Mouse (Mus musculus) regulatory T cell (primary cell): ENCODE measurements around the gene Cep78.
"Not testable (repeated sequence)": the region's sequence is repeated elsewhere in the genome, so short reads cannot be mapped to it uniquely, and the experiment has no call there.

Experiments
- in situ Hi-C: fragments of 300-600 bp; cut with MboI, MseI; formaldehyde crosslinking; loops from one replicate; pipeline ENCODE4 v1.15.1; 2025; ENCODE audit warnings: high pct_unique_total_duplicates

Gene Cep78

DNA sequence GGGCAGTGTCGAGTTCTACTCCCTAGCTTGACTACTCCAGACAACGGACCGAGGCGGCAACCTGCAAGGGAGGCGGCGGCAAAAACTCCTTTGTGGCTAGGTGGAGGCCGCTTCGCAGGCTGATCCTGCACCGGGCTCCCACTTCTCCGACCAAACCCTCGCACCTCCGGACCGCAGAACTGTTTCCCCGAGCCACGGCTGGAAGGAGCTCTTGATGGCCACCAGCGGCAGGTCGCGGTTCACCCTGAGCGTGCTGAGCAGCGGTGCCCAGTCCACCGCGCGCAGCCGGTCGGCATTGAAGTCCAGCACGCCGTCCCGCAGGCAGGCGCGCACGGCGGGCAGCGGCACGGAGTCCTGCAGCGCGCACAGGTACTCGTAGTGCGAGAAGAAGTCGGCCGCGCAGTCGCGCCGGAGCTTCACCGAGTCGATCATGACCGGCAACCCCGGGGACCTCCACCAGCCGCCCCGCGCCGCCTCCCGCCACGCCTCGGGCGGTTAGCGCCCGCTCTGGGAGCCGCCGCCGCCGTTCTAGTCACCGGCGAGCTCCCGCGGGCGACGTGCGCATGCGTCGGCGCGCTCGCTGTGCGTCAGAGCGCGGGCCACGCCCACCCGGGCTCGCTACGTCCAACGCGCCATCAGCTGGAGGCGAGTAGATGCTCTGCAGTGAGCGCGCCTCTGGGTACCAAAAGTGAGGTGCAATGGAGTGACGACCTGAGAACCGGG lies at the start of gene Cep78:
Gene Cep78, minus strand, starts transcription at position 541 of the 723 bp plus-strand sequence.
- in situ Hi-C loops: no loop called here

DNA sequence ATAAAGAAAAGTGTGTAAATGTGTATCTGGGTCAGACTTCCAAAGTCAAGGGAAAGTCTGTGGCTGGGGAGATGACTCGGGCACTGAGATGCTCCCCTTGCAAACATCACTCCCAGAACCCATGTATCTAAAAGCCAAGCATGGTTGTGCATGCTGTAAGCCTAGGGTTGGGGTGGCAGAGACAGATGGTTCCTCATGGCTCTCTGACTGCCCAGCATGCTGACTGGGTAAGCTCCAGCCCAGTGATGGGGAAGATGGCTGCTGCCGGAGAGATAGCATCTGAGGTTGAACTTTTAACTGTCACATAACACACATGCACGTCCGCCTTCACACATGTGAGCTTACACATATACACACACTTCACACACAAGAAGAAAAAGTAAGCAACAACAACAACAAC lies 46.5 kb upstream of the Cep78 start:
- in situ Hi-C loops: no loop called here

DNA sequence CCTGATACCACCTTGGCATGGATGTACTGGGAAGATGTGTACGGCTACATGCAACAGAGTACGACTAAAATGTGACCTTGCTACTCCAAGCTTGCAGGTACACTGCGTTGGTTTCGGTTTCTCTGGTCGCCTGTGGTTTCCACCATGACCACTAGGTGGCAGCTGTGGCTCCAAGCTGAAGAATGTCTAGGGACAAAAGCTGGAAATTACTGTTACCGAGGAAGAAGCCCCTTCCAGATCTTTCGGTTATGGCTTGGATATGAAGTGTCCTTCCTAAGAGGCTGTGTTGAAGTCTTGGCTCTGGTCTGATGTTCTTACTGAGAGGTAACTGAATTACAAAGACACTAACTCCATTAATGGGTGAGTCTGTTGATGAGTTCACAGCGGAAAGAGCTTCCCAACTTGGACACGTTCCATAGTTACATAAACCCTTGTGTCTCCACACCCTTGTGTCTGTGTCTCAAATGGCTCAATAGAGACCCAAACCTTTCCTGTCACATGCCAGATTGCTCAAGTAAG lies 44.5 kb upstream of the Cep78 start:
- in situ Hi-C loops: not testable (repeated sequence)

DNA sequence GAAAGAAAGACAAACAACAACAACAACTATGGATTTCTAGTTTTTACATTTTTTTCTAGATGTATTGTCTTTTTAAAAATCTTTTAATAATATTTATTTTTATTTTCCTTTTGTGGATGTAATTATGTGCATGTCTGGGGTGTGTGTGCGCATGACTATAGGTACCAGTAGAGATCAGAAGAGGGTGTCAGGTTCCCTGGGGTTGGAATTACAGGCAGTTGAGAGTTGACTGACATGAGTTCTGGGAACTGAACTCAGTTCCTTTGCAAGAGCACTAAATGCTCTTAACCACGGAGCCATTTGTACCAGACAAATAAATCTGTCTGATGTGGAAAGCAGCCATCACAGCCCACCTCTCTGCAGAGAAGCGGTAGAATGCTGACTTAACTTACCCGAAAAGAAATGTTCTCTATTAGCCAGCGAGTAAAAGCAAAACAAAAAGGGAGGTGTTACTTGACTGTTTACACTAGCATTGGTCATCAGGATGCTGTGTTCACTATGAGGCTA lies 44.0 kb upstream of the Cep78 start:
- in situ Hi-C loops: no loop called here

DNA sequence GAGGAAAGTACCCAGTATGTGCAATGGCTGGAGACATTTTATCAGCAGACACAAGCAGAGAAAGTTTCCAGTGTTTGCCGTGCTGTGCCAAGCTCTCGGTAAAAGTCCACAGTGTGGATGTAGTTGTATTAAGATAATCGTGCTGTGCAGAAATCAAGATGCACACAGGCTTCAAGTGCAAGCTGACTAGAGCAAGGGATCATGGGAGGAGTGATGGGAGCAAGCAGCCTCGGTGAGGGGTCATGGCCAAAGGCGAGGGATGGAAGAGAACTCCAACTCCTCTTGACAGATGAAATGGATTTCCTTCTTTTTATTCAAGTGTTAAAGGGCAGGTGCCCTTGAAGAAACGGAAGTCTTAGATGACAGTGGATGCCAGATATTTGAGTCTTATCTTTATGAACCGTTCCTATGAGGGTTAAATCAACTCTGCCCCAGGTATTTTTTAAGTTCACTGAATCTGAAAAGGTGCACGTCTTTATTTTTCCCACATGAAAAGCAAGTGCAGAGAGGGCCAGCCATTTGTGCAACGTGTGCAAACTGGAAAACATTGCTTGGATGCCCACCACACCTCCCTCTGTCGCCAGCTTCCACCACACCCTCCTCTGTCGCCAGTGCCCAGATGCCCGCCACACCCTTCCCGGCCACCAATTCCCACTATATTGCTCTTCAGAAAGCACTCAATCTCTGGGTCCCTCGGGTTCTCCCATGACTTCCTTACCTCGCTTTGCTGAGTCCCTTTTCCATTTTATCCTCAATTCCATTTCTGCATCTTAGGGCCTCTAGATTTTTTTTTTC lies 43.3 kb upstream of the Cep78 start:
- in situ Hi-C loops: no loop called here

DNA sequence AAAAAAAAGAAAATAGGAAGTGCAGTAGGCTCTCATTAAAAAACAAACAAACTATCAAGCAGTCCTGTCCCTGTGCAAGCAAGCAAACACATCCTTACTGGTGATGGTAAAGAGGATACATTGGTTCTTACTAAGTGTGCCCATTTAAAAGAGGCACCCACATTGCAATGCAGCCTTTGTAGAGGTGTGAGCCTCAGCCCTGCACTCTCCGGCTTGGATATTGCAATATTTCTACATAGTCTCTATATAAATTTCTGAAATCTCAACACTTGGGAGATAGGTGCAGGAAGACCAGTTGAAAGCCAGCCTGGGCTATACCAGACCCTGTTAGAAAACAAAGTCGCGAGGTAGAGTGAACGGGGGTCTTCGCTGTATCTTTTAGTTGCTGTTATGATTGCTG lies 41.5 kb upstream of the Cep78 start:
- in situ Hi-C loops: no loop called here

DNA sequence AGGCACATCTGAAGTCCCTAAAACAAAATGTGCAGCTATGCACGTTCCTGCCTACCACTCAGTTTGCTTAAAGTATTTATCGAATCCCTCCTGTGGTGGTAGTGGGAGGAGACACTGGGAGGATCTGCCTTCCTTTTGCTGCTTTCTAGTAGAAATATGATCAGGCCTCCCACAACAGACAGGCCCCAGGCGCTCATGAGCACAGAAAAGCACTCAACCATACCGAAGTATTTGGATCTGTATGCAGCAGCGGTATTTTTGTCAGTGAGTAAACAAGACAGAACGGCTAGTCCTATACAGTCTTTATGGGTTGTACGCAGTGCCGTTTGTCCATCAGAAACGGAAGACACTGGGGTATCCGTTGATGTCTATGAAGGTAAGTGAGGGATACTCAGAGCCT lies 37.4 kb upstream of the Cep78 start:
- in situ Hi-C loops: no loop called here

DNA sequence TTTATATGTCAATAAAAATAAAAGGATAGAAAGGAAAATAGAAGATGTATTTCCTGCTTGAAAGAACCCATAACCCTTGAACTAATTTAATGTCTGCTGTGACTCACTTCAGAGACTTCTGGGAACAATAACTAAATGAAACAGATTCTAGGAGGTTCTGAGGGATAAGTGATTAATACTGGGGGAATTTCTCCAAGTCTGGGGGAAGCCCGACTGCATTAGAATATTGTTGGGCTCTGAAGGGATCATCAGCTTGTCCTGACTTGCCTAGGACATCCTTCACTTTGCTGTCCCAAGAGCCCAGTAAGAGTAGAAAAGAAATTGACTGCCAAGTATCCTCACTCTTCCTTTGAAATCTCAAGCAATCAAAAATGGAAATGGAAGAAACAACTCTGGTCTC lies 31.4 kb upstream of the Cep78 start:
- in situ Hi-C loops: no loop called here

DNA sequence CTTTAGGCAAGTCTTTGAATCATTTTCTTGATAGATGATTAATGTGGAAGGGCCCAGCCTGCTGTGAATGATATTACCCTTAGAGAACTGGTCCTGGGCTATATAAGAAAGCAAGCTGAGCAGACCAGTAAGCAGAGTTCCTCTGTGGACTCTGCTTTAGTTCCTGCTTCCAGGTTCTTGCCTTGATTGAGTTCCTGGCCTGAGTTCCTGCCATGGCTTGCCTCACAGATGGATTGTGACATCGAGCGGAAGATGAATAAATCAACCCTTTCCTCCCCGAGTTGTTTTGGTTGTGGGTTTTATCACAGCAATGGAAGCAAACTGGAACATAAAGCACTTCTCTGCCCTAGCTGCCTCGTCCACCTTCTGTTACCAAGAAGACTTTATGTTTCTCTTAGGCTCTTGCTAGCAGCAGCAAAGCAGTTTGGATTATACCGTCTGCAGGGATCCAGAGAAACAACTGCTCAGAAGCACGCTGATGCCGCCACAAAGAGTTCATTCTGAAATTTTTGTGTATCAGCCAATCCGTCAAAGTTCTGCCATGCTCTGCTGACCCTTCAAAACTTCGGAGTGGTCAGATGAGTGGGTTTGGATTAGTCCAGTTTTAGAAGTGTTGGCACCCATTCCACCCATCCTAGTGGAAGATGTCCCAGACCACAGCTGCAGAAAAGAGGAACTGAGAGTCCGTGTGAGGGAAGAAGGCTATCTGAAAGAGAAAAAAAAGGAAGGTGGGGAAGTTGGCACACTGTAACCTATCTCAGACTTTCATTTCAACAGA lies 30.6 kb upstream of the Cep78 start:
- in situ Hi-C loops: no loop called here

DNA sequence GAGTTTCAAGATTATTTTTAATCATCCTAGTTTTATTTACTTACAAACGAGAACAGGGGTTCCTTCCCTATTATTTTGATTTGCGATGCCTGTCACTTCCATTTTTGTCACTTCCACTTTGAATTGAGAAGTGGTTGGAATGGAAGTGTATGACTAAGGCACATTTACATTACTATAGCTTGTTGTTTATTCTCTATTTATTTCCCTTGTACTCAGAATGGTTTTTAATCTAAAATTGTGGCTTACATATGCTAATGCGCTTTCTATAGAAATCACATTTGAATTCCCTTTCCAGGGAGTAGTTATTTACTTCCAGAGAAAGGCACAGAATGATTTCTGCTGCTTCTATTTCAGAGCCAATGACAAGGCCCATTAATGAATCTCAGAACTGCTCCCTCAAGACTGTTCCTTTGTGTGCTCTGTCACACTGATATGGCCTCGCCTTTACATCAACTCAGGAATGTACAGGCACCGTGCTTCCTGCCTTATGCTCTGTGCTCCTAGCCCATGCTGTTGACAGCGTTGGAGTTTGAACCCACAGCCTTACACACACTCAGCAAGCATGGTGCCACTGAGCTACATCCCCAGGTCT lies 25.1 kb upstream of the Cep78 start:
- in situ Hi-C loops: no loop called here

DNA sequence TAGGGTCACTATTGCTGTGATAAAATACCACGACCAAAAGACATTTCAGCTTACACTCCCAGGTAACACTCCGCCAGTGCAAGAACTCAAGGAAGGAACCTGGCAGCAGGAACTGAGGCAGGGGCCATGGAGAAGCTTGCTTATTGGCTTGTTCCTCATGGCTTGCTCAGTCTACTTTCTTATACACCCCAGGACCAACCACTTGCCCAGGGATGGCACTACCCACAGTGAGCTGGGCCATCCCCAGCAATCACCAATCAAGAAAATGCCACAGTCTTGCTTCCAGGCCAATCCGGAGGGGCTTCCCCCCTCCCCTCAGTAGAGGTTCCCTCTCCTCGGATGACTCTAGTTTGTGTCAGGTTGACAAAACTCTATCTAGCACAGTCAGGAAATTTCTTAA lies 24.3 kb upstream of the Cep78 start:
- in situ Hi-C loops: no loop called here

DNA sequence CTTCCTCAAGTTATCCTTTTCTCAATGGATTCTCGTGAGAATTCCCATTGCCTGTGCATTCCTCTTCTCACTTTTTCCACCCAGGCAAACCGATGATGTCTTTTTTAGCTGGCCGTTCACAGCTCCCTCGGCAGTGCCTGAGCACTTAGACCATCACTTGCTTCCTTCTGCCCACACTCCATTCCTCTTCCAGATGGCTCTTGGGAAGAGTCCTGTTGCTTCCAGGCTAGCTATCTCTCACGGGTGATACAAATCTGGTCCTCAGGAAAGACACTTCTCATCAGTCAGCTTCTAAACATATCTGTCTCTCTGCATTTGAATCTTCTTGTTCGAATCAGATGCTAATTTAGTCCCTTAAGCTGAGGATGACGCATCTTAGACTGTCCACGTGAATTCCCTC lies 22.3 kb upstream of the Cep78 start:
- in situ Hi-C loops: no loop called here

DNA sequence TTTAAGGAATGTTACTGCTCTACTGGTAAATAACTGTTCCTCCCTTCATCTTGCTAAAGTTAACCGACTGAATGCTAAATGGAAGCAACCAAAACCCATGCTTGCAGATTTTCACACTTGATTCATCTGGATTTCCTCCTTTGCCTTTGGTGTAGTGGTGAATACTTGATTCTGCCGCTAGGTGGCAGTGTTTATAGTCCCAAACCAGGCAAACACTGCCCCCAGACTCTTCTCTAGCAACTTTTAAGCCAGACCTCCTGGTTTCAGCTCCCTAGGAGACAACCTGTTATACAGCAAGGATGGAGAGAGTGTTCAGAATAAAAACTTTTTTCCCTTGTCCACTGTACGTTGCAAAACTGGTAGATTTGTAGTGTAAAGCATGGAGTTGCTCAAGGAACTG lies 13.4 kb upstream of the Cep78 start:
- in situ Hi-C loops: no loop called here

DNA sequence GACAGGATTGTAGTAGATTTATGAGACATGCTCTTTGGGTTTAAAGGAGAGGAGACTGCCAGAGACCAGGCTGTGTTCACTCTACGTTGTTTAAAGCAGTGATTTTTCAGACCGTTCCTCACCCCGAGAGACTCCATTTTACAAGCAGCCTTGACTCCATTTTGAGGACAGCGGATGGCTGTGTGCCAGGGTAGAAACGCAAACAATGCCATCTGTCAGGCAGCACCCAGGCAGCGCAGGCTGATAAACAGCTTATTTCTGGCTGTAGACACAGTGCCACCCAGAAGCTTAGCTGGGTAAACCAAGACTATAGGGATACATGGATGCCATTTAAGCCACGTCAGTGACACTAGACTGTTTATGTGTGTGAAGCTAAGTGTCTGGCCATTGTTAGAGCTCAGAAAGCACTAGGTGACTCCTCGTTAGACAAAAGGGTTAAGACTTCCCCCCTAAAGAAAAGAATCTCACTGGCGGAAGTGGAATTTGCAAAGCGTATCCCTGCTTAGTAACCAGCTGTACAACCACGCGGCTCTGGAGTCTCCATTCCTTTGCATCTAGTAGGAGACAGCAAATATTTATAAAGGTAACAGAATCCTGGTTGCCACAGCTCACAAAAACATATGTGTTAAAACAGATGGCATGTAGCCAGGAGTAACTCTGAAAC lies 12.2 kb upstream of the Cep78 start:
- in situ Hi-C loops: no loop called here

DNA sequence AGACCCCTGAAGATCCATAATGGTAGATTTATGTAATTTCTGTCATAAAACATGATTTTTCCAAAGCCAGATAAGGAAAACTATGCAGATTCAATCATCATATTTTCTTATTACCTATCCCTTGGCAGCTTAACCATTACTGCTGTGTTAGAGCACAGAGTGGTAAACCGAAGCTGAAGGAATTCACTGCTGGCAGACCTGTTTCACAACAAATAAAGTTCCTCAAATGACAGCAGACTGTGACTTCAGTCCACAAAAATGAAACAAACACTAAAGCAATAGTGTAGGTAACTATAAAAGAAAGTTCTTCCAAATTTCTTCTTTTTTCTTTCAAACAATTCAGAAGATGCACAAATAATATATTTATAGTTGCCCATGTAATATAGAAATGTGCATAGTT lies 5.3 kb upstream of the Cep78 start:
- in situ Hi-C loops: no loop called here

DNA sequence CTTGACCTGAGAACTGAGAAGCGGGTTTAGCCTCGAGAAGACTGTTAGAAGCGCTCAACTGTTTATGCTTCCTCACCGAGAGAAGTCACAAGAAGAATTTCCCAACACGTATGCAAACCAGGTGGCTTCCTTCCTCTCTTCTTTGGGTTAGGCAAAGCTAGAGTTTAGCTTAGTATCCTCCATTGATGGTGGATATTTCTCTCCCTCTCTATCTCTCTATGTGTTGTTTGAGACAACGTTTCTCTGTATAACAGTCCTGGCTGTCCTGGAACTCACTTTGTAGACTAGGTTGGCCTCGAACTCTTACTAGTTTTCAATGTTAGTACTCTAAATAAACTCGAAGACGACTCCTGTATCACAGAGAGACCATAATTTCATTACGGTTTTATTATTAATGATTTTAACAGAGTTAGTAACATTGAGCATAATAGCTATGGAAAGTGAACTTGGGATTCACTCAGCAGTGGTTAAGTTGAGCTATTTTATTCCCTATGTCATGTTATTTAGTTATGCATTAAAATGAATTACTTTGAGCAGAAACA lies 454 bp upstream of the Cep78 start:
- in situ Hi-C loops: no loop called here

DNA sequence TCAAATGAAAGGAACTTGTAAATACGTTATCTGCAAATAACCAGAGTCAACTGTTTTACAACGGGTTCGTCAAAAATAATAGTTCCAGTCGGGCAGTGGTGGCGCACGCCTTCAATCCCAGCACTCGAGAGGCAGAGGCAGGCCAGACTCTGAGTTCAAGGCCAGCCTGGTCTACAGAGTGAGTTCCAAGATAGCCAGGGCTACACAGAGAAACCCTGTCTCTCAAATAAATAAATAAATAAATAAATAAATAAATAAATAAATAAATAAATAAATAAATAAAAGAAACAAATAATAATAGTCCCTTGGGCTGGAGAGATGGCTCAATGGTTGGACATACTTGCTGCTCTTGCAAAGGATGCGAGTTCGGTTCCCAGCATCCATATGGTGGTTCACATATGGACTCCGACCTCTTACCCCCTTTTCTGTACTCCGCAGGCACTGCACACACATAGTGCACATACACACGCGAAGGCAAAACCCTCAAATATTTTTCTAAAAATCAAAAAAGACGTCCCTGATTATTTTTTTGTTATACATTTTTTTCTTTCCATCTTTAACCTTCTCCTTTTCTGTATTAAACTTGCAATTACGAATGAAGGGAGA lies 947 bp downstream of the Cep78 start:
- in situ Hi-C loops: no loop called here

DNA sequence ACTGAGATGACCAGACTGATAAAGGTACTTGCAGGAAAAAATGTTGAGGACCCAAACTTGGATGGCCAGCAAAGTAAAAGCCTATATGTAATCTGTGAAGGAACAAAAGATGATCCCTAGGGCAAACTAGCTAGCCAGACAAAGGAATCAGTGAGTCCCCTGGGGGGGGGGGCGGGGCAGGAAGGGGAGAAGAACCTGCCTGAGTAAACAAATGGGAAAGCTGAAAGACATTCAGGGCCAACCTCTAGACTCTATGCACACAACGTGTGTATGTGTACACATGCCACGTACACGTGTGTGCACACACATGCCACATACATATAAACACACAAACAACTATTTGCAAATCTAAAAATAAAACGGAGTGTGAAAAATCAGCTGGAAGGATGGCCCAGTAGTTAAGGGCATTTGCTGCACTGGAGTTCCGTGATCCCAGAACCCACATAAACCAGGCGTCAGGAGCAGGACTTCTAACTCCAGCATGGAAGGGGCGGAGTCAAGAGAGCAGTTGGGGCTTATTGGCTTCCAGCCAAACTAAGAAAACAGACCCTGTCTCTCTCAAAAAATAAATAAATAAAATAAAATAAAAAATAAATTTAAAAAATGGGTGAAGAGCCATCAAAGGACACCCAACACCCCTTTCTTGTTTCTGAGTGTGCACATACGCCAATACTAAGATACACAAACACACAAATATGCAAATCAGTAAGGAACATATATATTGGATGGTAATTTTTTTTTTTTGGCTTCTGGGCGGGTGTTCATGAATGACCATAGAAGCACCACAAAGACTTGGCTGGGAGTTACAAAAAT lies 1.7 kb downstream of the Cep78 start:
- in situ Hi-C loops: no loop called here

DNA sequence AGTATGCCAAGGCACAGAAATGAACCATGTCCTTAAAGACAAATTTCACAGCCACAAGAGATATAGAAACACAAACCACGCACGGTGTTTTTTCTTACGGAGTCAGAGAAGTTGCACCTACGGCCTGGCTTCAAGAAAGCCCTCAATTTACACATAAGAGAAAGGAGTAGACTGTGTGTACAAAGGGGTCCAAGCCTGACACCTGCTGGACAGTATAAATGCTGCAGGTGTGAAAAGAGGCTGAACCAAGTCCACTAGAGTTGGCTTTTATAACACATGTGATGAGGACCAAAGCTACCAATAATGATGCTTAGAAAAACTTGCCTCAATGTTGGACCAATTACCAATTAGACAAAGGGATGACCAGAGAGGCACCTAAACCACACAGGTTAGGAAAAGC lies 2.9 kb downstream of the Cep78 start:
- in situ Hi-C loops: no loop called here

DNA sequence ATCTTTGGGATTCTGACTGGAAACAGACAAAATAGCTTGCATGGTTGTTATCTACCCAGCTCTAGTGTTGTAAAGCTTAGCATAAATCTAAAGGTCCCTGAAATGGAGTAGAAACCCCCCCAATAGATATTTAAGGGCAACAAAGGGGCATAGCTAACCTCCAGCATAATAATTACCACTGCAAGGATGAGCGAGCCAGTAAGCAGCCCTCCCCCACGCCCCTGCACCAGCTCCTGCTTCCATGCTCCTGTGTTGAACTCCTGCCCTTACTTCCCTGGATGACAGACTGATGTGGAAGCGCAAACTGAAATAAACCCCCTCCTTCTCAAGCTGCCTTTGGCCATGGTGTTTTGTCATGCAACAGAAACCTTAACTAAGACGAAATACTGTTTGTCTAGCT lies 11.4 kb downstream of the Cep78 start:
- in situ Hi-C loops: loop anchor here (10.0 kb wide), 1 partner anchor 109 kb away; no protein-coding TSS in a partner anchor
